Mouse (Mus musculus) testis, adult 2 months (tissue): ENCODE measurements around the gene Hivep2. TPM values are rescaled to one million over a fixed set of nuclear protein-coding genes. Genes with fewer than 3 reads are reported as not detected.

Experiments
- H3K27ac ChIP-seq: fragments of 200-500 bp; 2 replicates; pipeline ENCODE4 v1.5.1; 2012; ENCODE audit warnings: low read depth, low read length; ENCODE audit not compliant: control insufficient read depth, insufficient read depth
- H3K27me3 ChIP-seq: fragments of 200-500 bp; 2 replicates; pipeline ENCODE4 v1.6.1; 2012; ENCODE audit warnings: mild to moderate bottlenecking, low read length, moderate library complexity; ENCODE audit not compliant: control insufficient read depth, insufficient read depth
- H3K36me3 ChIP-seq: fragments of 200-500 bp; 2 replicates; pipeline ENCODE4 v1.6.1; 2012; ENCODE audit warnings: mild to moderate bottlenecking, low read length; ENCODE audit not compliant: control insufficient read depth, insufficient read depth
- H3K4me1 ChIP-seq: fragments of 200-500 bp; 2 replicates; pipeline ENCODE4 v1.6.1; 2012; ENCODE audit warnings: low read length; ENCODE audit not compliant: control insufficient read depth, insufficient read depth
- H3K4me3 ChIP-seq: fragments of 200-500 bp; 2 replicates; pipeline ENCODE4 v1.5.1; 2012; ENCODE audit warnings: low read depth, mild to moderate bottlenecking, low read length, moderate library complexity, mixed read lengths; ENCODE audit not compliant: control insufficient read depth
- CTCF ChIP-seq: fragments of 200-500 bp; IDR thresholded peaks from 2 replicates; pipeline ENCODE4 v1.5.1; 2012; ENCODE audit warnings: low read depth, mild to moderate bottlenecking, inconsistent platforms, low read length, moderate library complexity; ENCODE audit not compliant: control insufficient read depth, insufficient read depth, insufficient replicate concordance
- POLR2A ChIP-seq: fragments of 200-500 bp; IDR thresholded peaks from 2 replicates; pipeline ENCODE4 v1.6.1; 2012; ENCODE audit warnings: low read depth, mild to moderate bottlenecking, inconsistent platforms, low read length, moderate library complexity; ENCODE audit not compliant: control insufficient read depth
- polyA plus RNA-seq: library from polyadenylated mRNA; depleted of rRNA; stranded (reverse); fragments of >200 nt; gene quantifications from 2 replicates; pipeline ENCODE4 v1.2.3, GENCODE M21; 2012

Gene Hivep2
- polyA plus RNA-seq, 1 experiment = 0.88 TPM

DNA sequence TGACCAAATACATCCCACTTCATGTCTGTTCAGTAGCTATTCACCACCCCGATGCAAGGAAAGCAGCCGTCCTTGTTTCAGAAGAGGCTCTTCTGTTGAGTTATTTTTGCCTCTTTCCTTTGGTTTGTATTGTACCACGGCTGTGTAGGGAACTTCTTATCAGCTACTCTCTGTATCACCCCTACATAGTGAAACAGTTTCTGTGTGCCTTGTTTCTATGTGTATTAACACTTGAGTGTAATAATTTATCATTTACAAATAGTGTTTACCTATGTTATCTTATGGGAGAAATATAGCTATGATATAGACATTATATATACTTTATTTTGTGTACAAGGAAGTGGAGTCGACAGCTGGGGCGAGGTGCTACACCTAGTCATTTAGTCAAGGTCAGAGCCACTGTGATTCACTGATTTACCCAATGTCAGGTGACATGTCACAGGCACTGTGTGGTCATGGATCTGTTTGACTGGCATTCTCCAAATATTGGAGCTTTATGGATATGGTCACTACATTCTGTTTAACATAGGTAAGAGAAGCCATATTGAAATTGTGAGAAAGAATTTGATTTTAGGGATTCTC is 104.7 kb downstream of the Hivep2 start:
- no peaks in the 10 kb centered on the region for H3K36me3 ChIP-seq
- H3K27ac ChIP-seq = no peak overlapping the region
- H3K4me1 ChIP-seq = no peaks in the 10 kb centered on the region
- H3K27me3 ChIP-seq = no peaks in the 10 kb centered on the region
- H3K4me3 ChIP-seq = no peak overlapping the region
- TF ChIP-seq CTCF (no peak), POLR2A (no peak)

DNA sequence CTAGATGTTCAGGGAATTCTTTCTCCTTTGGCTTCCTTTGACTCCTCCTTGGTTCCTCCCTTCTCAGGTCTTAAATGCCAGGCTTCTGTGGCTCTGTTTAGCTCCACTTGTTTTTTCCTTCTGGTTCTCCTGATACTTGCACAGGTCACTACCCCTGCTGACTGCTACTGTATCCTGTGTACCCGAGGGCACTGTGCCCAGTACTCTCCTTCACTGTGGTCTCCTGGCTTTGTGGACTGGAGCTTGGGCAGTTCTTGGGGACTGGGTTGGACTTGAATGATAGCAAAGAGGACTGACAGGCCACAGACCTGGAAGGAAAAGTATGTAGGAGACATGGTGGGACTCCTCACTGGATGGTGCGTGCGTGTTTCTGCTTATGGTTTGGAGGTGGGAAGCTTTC is 106.6 kb downstream of the Hivep2 start:
- Histone ChIP-seq H3K27ac (no peak overlapping the region), H3K4me3 (no peak overlapping the region), H3K36me3 (no peaks in the 10 kb centered on the region), H3K4me1 (no peaks in the 10 kb centered on the region), H3K27me3 (no peaks in the 10 kb centered on the region)
- TF ChIP-seq CTCF (no peak), POLR2A (no peak)

DNA sequence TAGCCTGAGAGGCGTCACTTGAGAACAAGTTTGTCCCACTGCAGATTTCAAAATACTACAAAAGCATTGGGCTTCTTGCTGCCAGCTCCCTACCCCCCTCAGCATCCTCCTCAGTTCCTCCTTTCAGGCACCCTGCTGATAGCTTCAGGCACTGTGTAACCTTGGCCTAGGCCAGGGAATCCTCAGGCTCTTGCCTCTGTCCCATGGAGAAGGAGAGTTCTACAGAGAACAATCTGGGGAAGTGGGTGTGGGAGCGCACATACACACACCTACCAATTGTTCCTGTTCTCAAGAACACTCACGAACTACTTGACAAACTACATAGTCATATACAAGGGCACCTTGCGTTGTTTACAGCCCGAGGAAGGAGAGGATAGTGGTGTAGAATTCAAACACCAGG is 109.9 kb downstream of the Hivep2 start:
- TF ChIP-seq POLR2A (no peak), CTCF (no peak)
- no peaks in the 10 kb centered on the region for H3K4me1 ChIP-seq
- H3K36me3 ChIP-seq = no peaks in the 10 kb centered on the region
- H3K4me3 ChIP-seq = no peak overlapping the region
- H3K27ac ChIP-seq = no peak overlapping the region
- no peaks in the 10 kb centered on the region for H3K27me3 ChIP-seq

DNA sequence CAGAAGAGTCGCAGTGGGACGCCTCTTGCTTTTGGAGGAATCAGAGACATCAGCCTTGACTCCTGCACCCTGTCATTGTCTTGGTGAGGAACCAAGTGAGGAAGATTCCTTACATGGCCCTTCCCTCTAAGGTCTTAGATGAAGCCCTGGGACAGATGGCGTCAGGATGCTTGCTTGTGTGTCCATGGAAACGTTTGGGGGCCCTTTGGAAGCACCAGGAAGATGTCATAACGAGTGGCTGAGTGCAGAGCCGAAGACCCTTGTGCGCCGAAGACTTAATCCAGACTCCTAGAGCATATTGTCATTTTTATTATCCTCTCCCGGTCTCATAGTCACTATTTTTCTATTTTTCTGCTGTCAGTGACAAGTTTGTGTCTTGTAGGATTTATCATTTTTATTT is 111.0 kb downstream of the Hivep2 start:
- Histone ChIP-seq H3K36me3 (no peaks in the 10 kb centered on the region), H3K4me1 (no peaks in the 10 kb centered on the region), H3K27me3 (no peaks in the 10 kb centered on the region), H3K27ac (no peak overlapping the region), H3K4me3 (no peak overlapping the region)
- TF ChIP-seq POLR2A (no peak), CTCF (no peak)

DNA sequence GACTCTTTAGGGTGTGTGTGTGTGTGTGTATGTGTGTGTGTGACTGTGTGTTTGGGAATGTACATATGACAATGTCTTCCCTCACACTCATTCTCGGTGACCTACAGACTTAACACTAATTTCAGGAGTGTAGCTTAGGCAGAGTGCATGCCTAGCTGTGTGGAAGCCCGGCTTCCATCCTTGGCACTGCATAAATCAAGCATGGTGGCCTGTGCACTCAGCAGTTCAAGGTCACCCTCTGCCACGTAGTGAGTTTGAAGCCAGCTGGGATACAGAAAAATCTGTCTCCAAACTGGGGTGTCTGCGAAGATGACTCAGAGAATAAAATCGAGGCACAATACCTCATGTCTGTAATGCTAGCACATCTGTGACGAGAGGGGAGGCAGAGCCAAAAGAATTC is 115.0 kb downstream of the Hivep2 start:
- Histone ChIP-seq H3K4me3 (no peak overlapping the region), H3K27me3 (no peaks in the 10 kb centered on the region), H3K4me1 (no peaks in the 10 kb centered on the region), H3K36me3 (no peaks in the 10 kb centered on the region), H3K27ac (no peak overlapping the region)
- no peak for TF ChIP-seq POLR2A
- no peak for TF ChIP-seq CTCF

DNA sequence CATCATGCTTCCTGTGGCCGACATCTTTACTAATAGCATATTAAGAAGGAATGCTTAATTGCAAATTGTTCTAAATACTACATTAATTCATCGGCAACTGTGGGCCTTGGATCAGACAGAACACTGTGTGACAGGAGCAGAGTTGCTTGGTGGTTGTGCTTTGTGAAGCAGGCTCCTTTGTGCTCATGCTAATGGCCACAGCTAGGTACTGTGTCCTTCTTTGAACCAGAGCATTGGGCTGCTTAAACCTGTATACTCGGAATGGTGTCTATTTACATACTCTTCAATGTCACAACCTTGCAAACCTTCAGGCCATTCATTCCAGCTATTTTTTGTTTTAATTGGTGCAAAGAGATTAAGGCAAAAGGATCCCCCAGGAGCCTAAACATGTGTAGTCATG is 115.9 kb downstream of the Hivep2 start:
- Histone ChIP-seq H3K4me1 (no peaks in the 10 kb centered on the region), H3K27me3 (no peaks in the 10 kb centered on the region), H3K27ac (no peak overlapping the region), H3K4me3 (no peak overlapping the region), H3K36me3 (no peaks in the 10 kb centered on the region)
- no peak for TF ChIP-seq POLR2A
- no peak for TF ChIP-seq CTCF

DNA sequence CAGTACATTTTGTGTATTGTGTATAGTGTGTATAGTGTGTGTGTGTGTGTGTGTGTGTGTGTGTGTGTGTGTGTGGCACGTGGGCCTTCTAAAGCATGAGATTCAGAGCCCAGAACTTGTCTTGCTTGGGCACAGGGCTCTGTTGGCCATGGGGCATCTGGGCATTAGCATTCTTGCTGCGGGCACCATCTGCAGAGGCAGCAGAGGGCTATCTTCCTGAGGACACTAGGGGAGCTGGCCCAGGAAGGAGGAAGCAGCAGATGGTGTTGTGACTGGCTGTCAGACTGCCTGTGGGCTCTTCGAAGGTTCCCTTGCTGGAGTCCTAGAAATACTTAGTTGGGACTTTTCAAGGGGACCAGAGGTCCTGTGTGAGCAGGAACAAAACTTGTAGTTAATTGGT is 116.4 kb downstream of the Hivep2 start:
- no peak overlapping the region for H3K4me3 ChIP-seq
- no peaks in the 10 kb centered on the region for H3K27me3 ChIP-seq
- no peaks in the 10 kb centered on the region for H3K36me3 ChIP-seq
- TF ChIP-seq POLR2A (no peak), CTCF (no peak)
- no peak overlapping the region for H3K27ac ChIP-seq
- H3K4me1 ChIP-seq = no peaks in the 10 kb centered on the region

DNA sequence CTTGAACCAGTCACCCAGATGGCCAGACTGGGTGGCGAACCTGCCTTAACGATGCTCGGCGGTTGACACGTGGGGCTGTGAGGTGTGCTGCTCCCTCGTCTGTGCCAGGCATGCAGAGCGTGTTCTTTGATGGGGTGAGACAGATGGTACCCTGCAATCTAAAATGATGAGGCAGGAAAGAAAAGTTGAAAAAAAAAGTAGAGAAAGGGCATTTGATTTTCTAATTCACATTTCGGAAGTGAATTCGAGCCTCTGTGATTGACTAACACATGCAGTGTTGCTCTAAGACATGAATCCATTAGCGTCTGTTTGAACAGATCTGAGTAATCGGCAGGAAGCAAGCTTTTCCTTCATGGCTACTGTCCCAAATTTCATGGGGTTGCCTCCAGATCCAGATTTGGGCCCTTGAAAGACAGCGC is 119.4 kb downstream of the Hivep2 start:
- no peaks in the 10 kb centered on the region for H3K4me1 ChIP-seq
- H3K4me3 ChIP-seq = no peak overlapping the region
- TF ChIP-seq CTCF = no peak
- TF ChIP-seq POLR2A = no peak
- H3K27me3 ChIP-seq = no peaks in the 10 kb centered on the region
- H3K27ac ChIP-seq = no peak overlapping the region
- no peaks in the 10 kb centered on the region for H3K36me3 ChIP-seq
